Mouse (Mus musculus) layer of hippocampus, adult 8-10 months (tissue): ENCODE results near the gene Rnf215. TPM values are rescaled to one million over a fixed set of nuclear protein-coding genes. Genes with fewer than 3 reads are reported as not detected.
"Not testable (repeated sequence)": the region's sequence is repeated elsewhere in the genome, so short reads cannot be mapped to it uniquely, and the experiment has no call there.

Experiments used
- DNase-seq, 2 experiments: peaks; one replicate each; pipeline ENCODE4 v3.0.0; 2022; ENCODE audit warnings: low spot score in 2 of 2
- total RNA-seq, 4 experiments: library from RNA; stranded (reverse); gene quantifications; 2 replicates each; pipeline ENCODE4 v1.2.4; 2022

The Rnf215 gene
- total RNA-seq, 4 experiments from 2014 or later, result 32.4 to 36.4 (median 35.0) TPM

DNA sequence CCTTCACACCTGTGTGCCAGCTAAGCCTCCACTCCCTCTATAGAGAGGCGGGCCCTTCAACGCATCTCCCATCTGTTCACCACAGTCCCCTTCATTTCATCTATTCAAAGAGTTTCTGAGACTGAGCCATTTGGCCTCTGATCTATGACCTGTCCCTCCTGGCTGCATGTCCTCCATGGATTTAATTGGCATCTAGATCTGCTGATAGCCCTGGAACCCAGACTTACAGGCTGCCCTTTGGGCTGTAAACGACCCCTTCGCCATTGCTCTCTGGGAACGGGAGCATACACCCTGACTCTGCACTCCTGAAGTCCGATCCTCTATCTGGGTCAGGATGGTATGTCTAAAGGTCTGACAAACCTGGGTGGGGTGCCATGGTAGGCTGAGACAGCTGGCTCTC lies 22.1 kb upstream of the Rnf215 start:
- DNase-seq, result peak in 1 of 2 experiments; percentile 3

DNA sequence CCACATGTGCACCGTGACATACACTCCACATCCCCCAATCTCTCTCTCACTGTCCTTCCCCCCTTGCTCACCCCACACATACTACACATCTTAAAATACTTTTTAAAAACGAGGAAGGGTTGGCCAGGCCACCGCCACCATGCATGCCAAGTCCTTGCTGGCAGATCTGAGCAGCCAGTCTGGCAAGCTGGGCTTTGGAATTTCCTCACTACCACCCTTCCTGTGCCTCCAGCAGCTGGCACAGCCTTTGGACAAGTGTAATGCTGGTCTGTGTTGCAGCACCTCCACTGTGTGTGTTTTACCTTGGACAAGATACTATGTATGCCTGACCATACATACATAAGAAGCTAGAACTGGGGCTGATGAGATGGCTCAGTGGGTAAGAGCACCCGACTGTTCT lies 21.5 kb upstream of the Rnf215 start:
- peak in 1 of 2 experiments; percentile 15 for DNase-seq

DNA sequence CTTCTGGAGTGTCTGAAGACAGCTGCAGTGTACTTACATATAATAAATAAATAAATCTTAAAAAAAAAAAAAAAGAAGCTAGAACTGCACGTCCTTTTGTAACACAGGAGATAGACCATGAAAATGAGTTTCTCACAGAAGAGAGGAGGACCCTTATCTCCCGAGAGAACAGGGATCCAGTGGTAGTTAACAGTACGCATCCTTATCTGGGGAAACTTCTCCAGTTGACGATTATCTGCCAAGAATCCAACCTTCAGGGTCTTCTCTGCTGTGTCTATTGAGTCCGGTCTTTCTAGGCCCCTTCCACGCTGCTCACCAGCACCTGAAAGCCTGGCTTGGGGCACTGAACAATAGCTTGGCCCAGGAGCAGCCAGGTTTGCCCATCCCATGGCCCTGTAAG lies 21.0 kb upstream of the Rnf215 start:
- no peak for DNase-seq

DNA sequence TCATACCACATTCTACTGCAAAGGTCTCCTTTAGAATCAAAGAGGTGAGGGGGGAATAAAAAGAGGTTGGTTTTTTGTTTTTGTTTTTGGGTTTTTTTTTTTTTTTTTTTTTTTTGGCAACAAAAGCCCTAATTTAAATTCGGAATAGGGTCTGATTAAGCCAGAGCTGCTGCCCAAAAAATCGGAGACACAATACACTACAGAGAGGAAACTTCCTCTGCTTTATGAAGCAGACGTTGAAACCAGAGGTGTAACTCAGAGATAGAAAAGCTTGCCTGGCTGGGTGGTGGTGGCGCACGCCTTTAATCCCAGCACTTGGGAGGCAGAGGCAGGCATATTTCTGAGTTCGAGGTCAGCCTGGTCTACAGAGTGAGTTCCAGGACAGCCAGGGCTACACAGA lies 20.5 kb upstream of the Rnf215 start:
- not testable (repeated sequence) for DNase-seq

DNA sequence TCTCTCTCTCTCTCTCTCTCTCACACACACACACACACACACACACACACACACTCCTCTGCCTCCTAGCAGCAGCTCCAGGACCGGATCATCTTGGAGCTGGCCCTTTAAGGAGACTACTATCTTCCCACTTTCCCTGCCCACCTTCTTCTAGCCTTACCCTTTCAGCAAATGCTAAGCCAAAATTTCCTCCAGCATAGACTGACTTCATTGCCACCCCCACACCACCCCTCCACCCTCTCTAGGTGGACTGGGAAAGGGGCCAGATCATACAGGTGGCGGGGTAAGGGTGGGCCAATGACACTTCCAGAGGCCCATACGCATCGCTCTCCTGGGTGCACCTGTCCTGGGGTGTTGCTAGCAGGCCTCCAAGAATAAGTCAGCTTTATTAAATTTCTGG lies 19.6 kb upstream of the Rnf215 start:
- no peak for DNase-seq

DNA sequence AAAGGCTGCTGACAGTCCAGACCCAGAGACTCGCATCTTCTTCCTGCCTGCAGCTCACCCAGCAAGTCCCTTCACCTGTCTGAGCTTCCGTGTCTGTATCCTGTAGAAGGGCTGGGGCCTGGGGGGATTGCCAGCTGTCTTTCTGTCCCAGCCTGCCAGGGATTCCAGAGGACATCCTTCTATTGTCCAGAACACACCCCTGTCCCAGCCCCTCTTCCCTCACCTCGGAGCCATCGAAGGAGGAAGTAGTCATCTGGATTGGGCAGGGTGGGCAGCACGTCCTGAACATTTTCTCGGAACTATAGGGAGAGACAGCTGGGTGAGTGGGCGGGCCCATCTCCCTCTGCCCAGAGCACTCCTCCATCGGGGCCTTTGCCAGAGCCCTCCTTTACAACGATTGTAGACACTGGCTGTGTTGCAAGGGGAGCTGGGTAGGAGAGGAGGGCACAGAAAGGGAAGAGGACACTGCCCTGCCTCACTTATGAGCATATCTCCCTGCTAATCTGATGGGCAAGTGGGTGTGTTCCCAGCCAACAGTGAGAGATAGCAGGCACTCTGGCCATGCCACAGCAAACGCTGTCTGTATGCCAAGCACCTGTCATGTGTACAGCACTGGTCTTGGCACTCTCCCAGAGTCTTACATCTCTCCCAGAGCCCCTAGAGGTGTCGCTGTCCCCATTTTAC lies 18.4 kb upstream of the Rnf215 start:
- peak in 1 of 2 experiments; percentile 69 for DNase-seq

DNA sequence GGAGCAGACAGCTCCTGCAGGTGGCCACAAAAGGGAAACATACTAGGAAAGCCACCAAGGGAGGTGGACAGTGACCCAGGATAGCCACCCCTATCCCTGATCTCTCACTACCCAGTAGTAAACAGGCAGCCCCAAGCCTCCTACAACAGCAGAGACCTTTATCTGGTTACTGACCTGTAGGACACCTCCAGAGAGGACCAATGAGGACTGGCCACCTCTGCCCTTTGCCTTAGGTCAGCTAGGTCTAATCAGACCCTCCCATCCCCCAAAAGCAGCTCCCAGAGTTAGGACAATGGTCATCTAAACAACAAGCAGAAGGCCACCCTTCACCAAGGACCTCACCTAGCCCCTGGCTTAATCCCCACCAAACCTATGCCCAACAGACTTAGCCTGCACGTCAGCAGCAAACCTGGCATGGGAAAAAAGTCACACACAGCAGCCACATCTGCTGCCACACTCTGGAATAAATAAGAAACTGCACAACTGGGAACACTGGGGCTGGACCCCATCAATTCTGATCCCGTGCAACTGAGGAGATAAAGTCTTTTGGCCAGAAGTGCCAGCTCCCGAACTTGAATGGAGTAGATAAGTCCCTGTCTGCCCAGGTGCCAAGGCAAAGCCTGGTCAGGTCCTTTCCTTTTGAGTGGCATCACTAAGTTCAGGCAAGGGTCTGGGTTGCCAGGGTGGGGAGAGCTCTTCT lies 17.5 kb upstream of the Rnf215 start:
- DNase-seq, result no peak

DNA sequence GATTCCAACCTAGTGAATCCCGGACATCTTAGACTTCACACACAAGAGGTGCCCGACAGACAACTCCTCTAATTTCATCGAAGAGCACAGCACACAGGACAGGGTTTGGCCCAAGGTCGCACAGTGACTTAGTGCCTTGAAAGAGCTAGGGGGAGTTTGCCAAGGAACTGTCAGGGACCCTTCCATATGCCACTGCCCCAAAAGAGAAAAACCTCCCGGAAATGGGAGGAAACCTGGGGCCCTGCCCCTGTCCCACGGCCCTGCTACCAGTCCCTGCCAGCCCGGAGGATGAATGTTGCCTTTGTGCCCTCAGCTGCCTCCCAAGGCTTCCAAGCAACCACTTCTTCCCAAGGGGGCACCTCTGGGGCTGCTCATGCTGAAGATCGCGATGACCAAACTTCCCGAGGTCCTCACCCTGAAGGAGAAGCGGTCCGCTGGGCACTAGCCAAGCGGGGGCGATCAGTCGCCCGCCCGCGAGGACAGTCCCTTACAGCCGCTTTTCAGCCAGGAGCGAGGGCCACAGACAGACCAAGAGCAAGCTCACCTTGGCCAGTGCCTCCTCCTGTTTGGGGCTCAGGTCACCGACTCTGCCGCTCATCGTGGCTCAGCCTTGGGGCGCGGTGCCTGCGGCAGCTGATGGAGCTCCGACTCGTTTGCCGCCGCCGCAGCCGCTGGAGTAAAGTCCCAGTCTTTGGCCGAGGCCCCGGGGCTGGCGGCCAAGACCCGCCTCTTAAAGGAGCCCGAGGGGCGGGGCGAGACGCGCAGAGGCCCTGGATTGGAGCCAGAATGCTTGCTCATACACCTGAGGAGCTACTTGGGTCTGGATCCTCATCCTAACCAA lies 16.7 kb upstream of the Rnf215 start:
- DNase-seq, result peak in 1 of 2 experiments; percentile 79

DNA sequence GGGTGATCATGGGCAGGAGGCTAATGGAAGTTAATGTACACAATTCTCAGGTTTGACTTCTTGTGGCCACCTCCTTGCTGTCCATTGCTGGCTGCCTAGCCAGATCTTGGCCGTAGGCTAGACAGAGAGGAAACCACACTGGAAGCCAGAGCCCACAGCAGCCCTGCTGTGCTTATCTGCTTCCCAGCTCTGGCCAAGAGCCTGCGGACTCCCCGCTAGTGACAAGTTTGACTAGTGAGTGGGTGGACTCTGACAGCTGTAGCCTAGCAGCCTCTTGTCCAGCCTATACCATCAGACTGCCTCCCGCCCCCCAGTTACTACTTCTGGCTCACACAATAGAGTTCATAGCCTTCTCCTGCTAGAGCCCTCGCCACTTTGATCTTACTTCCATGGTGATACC lies 15.4 kb upstream of the Rnf215 start:
- DNase-seq, result no peak

DNA sequence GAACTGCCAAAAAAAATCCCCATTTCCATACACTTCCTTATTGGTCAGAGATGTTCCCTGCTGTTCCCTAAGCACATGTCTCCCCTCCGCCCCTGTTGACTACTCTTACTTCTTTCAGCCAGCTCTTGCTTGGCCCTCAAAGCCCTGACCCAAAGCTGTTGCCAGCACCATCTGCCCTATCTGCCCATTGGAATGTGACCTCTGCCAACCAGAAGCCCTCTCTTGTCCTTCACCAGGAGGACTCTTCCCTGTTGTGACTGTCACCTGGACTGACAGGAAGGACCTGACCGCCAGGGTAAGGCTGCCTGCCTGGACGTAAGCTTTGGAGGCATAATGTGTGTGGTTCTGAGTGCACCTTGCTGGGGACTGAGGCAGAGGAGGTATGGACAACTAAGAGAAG lies 13.3 kb upstream of the Rnf215 start:
- DNase-seq, result no peak

DNA sequence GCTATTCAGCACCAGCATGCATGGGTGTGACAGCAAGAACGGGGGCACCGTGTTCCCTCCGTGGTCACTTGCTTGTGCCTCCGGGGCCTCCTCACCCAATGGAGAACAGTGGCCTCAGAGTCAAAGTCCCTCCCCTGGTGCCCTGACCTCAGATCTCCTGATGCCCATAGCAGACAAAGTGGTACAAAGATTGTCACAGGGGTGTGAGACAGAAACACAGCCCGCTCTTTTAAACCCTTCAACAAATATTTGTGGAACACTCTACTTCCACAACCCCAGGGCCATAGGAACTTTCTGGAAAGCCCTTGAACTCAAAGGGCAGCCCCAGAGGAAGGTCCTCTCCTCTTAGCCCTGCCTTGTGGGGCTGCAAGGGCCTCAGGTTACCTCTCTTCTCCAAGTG lies 12.8 kb upstream of the Rnf215 start:
- DNase-seq, result no peak

DNA sequence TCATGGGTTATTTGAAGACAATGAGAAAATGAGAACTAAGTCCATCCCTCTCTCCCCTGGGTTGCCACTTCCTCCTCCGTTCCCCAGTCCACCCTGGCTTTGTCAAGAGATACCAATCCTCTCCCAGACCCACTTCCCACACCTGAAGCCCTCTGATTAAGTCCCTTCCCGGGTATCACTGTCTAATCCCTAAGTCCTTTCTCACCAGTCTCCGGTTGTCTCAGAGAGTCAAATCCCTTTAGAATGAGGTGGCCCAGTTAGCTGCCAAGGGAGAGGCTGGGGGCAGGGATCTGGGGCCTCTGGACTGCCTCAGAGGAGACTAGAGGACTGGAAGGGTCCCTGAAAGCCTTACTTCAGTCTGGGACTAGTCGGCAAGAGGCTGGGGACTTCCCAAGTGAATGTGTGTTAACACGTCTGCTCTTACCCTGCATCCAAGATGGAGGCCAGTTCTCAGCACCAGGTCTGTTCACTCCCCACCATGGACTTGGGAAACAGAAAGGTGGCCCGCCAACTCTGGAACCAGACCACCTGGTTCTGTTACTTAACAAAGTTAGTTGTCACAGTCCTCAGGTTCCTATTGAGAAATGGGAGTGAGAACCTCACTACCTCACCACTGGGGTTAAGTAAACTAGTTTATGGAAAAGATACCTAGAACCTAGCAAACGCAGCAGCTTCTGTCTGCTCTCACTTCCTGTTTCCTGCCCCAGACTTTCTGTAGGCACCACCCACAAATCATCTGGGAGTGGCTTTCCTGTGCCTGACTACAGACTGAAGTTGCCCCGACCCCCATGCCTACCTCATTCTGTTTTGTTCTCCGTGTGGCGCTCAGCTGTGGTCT lies 12.0 kb upstream of the Rnf215 start, which contains the start of gene Sec14l2:
TSS of gene Sec14l2 (minus strand) at position 674 of the 838 bp plus-strand sequence.
- DNase-seq, result no peak

DNA sequence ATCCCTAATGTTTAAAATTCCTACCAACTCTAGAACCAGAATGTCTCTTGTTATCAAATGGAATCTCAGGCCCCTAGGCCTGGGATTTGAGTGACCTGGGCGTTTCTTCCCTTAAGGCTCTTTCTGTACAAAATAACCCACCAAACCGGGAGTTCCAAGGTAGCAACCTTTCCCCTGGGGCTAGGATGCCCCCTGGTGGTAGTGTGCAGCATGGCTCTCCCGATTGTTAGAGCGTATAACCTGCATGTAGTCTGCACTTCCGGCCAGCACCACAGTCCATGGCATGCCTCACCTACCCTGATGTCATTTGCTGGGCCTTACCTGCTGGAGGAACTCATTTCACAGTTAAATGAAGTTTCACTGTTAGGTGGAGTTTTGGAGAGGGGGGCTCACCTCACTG lies 11.1 kb upstream of the Rnf215 start:
- no peak for DNase-seq

DNA sequence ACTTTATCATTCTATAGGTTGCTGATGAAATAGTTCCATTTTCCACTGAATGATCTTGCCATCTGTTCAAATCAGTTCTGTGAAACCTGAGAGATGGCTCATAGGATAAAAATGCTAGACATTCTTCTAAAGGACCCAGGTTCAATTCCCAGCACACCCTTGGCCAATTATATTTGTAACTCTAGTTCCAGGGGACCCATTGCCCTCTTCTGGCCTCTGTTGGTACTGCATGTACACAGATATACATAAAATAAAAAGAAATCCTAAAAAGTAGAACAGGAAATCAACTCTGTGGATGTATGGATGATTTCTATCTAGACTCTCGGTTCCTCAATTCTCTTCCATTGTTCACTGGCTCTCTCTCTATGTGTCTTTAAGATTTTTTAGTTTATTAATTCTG lies 7.9 kb upstream of the Rnf215 start:
- DNase-seq, result no peak

DNA sequence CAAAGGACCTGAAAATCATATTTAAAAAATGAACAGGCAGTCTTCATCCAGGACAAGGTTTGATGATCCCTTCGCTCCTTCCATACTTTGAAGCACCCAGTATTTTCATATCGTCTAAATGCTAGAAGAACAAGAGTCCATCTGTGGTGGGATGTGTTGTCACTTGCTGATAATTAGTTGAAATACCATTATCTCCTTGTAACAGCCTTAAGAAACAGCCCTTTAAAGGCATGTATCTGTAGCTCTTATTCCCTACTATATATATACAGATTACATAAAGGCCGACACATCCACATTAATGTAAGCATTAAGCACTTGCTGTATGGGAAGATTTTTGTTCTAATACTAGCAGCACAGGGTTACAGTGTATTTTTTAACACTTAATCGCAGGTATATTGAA lies 6.5 kb upstream of the Rnf215 start:
- not testable (repeated sequence) for DNase-seq

DNA sequence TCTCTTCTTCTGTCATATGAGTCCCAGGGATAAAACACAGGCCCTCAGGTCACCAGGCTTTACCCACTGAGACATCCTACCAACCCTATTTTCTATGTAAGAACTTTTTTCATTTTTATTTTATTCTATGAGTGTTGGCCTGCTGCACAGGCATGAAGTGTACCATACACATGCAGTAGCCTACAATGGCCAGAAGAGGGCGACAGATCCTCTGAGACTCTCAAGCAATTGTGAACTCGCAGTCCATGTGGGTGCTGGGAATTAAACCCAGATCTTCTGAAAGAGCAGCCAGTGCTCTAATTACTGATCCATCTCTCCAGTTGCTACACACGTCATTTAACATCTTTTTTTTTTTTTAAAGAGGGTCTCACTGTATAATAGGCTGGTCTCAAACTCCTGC lies 1.6 kb upstream of the Rnf215 start:
- no peak for DNase-seq

DNA sequence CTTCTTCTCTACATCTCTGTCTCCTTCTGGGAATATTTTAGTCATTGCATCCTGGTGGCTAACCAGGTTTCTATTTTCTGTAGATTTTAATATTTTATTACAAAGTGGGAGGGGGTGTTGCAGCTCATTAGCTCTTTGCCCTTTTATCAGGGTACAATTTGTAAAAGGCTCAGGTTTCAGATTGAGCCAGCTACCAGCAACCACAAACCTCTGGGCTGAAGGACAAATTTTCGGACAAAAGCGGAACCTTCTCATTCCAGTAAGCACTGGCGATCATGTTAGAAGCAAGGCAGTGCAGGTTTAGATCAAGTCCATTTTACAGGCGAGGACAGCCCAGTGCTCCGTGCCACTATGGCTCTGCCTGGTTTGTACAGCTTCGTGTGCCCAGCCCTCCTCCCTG lies 602 bp upstream of the Rnf215 start:
- no peak for DNase-seq

DNA sequence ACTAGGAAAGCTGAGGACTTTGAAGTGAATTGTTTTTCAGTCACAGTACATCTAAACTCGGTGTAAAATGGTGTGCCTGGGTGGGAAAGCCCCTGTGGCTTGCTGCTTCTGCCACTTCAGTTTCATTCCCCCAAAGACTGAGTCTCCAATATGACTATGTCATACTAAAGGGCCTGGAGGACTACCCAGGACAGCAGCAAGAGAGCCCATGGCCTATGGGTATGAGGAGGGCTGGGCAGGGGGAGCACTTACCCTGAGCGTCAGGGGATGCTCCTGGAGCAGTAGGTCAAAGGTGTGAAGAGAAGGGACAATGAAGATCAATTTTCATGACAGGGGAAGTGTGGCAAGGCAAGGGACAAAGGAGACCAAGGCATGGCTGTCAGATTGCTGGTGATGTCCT lies 4.0 kb downstream of the Rnf215 start:
- no peak for DNase-seq

DNA sequence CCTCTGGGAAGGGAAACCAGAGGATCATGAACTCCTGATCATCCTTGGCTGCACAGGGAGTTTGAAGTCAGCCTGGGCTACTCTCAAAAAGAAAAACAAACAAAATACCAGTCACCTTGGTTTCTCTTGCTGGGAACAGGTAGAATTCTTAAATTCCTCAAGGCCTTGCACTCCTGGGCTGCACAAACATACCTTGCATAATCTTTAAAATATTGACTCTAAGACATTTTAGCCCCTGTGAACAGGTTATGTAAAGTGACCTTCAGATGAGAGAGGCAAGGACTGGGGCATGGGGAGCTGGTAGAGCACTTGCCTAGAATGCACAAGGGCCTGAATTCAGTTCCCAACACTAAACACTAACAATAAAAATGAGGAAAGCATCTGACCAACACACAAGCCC lies 6.5 kb downstream of the Rnf215 start:
- no peak for DNase-seq

DNA sequence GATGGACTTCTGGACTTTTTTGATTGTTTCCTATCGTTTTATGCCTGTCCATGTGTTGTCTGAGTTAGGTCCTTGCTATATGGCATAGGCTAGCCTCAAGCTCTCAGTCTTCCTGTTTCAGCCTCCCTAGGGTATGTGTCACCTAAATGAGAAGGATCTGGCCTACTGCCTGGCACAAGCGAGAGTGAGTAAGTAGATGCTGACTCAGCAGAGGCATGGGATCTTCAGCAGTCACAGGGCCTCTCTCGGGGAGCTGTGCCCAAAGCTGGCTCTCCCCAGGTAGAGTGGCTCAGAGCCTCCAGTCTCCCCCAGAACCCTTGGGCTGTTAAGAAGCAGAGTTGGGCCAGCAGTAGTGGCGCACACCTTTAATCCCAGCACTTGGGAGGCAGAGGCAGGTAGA lies 7.3 kb downstream of the Rnf215 start:
- DNase-seq, result no peak
